Mouse (Mus musculus) gastrocnemius, adult 2 months (tissue): ENCODE measurements at regions not wholly inside any gene's neighbourhood (a gene's known extent, or its start where the extent isn't known, plus 50 kb on each side); places are given as distances from the start of the nearest gene placed in this dataset.
A peak's percentile ranks its signal among the peaks of the same experiment; 100 is the strongest.

Experiments
- DNase-seq: peaks from one replicate; pipeline ENCODE4 v3.0.0; 2022
- H3K27ac ChIP-seq: fragments of 200-600 bp; 2 replicates; pipeline ENCODE4 v1.8.1; 2022; ENCODE audit warnings: mild to moderate bottlenecking
- H3K4me3 ChIP-seq: fragments of 200-600 bp; 2 replicates; pipeline ENCODE4 v1.8.1; 2022; ENCODE audit warnings: mild to moderate bottlenecking, moderate library complexity
- CTCF ChIP-seq: fragments of 200-600 bp; IDR thresholded peaks from 2 replicates; pipeline ENCODE4 v1.8.1; 2022; ENCODE audit warnings: antibody characterized with exemption, mild to moderate bottlenecking, moderate library complexity
- intact Hi-C: fragments of 180-260 bp; cut with DNase I; formaldehyde crosslinking; loops from one replicate; pipeline ENCODE4 v1.15.1; 2025

DNA sequence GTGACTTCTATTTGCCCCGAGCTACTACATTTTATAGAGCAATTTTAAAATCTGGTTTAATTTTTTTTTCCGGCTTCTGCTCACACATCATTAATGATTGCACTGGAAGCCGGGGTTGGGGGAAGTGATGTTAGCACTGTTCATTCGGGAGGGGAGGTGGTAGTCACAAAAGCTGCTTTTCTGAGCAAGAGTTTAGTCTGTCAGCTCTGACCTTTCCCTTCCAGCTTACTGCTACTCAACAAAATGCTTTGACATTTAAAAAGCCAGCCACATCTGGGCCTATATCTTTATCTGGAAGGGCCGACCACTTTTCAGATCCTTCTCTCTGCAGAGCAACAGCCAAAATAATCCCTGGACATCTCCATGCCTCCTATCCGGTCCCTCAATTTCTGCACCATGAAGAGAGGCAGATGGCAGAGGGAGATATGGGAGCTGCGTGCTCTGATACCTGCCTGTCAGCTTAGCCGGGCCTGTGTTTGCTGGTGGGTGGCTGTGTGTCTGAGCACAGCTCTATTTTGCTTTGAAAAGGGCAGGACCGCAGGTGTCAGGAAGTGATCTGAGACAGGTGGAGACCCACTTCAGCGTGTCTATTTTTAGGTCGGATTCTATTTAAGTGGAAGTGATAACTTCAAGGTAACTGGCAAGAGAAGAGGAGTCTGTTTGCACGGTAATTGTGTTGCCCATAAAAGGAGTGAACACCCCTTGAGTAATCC lies 63.1 kb downstream of the Kcnf1 start:
- DNase-seq: no peak
- TF ChIP-seq CTCF: no peak

DNA sequence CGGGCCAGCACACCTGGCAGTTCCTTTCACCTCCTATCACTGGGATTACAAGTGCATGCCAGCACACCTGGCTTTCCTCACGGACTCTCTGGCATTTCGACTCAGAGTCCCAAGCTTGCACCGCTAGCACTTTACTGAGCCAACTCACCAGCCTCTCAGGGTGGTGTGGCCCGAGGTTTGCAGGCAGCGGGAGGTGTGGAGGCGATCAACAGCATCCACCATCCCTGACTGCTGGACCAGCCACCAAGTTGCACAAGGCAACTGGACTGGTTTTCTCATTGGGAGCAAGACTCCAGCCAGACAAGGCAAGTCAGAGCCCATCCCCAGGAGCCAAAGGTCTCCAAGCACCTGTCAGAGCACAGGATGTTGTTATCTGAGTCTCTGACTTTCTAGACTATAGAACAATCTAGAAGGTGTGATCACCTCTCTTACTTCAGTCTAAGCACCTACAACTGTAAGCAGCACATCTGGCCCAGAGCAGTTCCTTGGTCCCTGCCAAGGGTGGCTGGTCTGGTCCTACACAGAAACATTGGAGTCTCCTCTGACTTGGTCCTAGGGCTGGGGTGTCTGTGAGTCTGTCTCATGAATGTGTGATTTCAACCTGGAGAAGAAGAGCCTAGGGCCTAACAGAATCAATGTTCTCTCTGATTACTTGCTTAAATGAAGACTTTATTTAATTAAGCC lies 63.8 kb downstream of the Kcnf1 start:
- H3K4me3 ChIP-seq: no peak overlapping the region
- no peak for TF ChIP-seq CTCF
- intact Hi-C loops: no loop called here
- no peak overlapping the region for H3K27ac ChIP-seq
- DNase-seq: no peak

More for the DNA sequence above, 63.1 kb downstream of the Kcnf1 start:
- intact Hi-C loops: no loop called here
- Histone ChIP-seq H3K4me3 (no peak overlapping the region), H3K27ac (no peak overlapping the region)

DNA sequence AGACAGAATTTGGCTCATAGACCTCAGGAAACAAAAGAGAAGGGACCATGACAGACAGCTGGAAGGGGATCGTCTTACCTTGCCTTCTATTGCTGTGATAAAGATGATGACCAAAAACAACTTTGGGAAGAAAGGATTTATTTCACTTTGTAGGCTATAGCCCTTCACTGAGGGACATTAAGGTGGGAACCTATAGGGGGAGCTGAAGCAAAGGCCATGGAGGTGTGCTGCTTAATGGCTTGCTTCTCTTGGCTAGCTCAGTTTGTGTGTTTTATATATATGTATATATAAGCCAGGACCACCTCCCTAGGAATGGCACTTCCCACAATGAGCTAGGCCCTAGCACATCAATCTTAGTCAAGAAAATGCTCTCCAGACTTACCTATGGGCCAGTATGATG lies 70.5 kb downstream of the Kcnf1 start:
- H3K27ac ChIP-seq: no peak overlapping the region
- DNase-seq: no peak
- intact Hi-C loops: no loop called here
- H3K4me3 ChIP-seq: no peak overlapping the region
- TF ChIP-seq CTCF: peak; percentile 25; the same call in 1 of the 2 replicates

DNA sequence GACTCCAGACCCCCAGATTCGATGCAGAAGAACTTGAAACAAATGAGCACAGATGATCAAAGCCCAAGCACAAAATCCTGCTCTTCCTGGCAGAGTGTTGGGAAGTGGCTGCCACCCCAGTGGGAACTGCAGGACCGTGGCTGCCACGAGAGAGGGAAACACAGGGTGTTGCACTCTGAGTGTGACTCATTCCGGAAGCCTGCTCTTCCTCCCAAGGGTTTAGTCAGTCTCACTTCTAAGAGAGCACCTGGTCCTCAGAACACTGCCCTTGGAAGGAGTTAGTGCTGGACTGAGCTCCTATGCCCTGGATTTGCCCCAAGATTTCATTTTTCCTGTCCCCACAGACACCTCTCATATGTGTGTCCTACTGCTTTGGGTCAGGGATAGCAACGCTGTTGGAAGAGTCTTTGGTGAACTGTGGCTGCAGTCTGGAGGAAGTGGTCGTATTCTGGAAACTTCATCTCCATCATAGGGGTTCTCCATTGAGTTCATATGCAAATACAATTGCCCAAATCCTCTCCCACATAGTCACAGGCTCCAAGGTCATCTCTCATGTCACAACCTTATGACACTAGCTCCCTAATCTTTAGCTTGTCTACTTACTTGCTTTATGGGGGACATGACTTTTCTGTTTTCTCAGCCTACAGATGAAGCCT lies 71.5 kb downstream of the Kcnf1 start:
- Histone ChIP-seq H3K4me3 (no peak overlapping the region), H3K27ac (no peak overlapping the region)
- intact Hi-C loops: no loop called here
- TF ChIP-seq CTCF: no peak
- no peak for DNase-seq

DNA sequence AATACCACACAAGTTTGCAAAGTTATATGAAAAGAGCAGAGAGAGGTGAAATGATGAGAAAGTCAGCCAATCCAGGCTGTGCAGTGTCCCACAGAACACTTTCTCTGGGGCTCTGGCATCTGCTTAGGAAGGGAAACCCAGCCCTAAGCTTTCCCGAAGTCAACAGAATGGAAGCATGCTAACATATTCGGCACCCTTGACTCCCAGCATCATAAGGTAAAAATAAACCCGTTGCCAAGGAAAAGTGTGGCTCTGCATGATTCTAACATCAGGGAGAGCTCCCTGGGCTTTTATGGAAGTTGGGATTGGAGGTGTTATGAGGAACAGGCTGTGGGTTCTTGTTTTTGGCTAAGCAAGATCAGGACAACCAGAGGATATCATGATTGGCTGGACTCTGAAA lies 74.8 kb downstream of the Kcnf1 start:
- intact Hi-C loops: no loop called here
- H3K27ac ChIP-seq: no peak overlapping the region
- no peak for DNase-seq
- H3K4me3 ChIP-seq: no peak overlapping the region
- no peak for TF ChIP-seq CTCF

DNA sequence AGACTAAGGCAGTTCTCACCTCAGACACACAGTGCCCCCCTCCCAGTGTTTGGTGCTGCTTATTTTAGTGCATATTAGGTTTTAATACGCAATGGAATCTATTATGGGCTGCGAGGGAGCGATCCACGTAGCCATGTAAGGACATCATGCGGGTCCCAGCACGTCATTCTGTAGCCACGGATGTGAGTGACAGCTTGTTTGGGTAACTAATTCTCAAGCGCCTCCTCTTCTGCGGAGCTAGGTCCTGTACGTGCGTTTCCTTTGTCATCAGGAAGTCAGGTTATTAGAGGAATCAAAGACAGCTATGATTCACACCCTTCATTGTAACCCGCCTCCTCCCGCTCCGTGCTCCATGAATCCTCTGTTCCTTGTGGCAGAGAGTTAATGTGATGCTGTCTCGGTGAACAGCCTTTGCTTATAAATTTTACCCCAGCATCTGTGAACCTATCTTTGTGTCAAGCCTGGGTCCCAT lies 78.9 kb downstream of the Kcnf1 start:
- intact Hi-C loops: no loop called here
- DNase-seq: no peak
- TF ChIP-seq CTCF: no peak
- no peak overlapping the region for H3K27ac ChIP-seq
- no peak overlapping the region for H3K4me3 ChIP-seq

DNA sequence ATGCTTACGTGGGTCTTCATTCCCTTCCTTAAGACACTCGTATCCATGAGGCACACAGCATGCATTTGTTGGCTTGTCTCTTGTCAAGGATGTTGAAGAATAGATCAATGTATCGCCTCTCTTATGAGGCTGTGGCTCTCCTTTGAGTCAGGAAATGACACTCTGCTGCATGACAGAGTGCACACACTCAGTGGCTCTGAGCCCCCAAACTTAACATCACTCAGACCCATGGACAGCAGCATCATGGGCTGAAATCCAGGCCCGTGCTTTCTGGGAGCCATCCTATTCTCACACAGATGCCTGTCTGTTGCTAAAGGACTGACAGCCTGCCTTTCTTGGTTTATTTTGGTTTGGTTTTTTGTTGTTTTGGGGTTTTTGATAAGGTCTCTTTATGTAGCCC lies 81.9 kb downstream of the Kcnf1 start:
- Histone ChIP-seq H3K27ac (no peak overlapping the region), H3K4me3 (no peak overlapping the region)
- DNase-seq: no peak
- intact Hi-C loops: no loop called here
- TF ChIP-seq CTCF: no peak

DNA sequence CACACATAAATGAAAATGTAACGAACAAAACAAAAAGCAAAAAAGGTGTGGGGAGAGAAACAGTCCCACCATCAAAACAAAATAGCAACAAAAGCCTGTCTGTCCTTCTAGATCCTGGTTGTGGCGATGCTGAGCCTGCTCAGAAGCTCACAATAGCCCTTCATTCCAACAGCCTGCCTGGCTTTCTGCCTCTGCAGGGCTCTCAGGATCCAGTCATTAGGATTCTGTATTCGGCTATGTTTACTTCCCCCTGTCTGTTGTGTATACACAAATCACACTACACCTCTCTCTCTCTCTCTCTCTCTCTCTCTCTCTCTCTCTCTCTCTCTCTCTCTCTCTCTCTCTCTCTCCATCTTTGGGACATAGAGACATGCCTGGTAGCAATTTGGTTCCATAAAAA lies 82.2 kb upstream of the 2410004P03Rik start:
- Histone ChIP-seq H3K4me3 (no peak overlapping the region), H3K27ac (no peak overlapping the region)
- intact Hi-C loops: no loop called here
- no peak for DNase-seq
- no peak for TF ChIP-seq CTCF

DNA sequence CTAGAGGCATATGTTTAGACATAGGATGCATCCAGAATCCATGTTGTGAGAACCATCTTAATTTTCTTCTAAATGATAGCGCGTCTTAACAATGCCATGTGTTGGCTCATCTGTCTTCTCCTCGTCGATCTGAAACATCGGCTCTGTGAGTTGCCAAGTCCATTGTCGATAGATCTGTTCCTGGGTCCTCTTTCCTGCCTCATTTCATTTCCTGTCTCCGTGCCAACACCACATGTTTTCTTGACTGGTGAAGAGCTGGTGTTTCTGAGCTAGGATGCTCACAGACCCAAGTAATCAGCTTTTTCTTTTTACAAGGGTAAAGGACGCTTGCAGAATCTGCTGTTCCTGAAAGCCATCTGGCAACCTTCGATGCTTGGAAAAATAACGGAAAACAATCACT lies 79.5 kb upstream of the 2410004P03Rik start:
- Histone ChIP-seq H3K4me3 (no peak overlapping the region), H3K27ac (no peak overlapping the region)
- intact Hi-C loops: no loop called here
- no peak for DNase-seq
- no peak for TF ChIP-seq CTCF

DNA sequence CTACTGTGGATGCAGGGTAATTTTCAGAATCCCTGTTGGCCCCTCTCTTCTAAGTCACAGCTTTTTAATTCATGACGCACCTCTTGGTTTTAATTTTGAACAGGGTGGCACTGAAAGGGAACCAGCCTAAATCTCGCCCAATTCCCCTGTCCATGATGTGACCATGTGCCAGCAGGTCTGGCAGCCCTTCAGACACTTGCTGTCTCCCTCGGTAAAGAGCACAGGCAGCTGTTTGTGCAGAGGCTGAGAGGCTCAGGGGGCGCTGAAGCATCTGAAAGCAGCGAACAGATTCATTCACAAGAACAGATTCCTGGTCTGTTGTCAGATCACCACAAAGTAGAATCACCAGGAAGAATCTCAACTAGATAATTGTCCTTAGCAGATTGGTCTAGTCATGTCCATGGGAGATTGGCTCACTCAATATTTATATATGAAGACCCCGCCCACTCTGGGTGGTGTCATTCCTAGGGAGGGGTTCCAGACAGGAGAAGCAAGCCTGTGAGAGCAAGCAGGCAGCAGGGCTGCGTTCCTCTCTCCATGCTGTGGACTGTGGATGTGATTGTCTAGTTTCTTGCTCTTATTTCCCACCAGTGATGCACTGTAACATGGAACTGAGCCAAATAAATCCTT lies 78.3 kb upstream of the 2410004P03Rik start:
- H3K27ac ChIP-seq: no peak overlapping the region; the same call in 1 of the 2 replicates
- H3K4me3 ChIP-seq: no peak overlapping the region
- intact Hi-C loops: no loop called here
- peak; percentile 69 for DNase-seq
- TF ChIP-seq CTCF: no peak

DNA sequence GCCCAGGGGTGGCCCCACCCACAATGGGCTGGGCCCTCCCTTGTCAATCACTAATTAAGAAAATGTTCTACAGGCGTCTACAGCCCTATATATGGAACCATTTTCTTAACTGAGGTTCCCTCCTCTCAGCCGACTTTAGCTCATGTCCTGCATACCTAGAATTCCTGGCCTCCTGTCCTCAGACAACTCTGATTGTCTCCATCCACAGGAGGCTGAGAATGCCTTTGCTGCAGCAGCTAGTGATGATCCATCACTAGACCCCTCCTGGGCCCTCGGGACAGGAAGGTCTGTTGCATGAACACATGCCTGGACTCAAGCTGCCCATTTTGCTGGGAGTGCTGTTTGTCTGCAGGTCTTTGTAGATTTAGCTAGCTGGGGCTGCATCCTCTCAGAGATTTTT lies 75.9 kb upstream of the 2410004P03Rik start:
- intact Hi-C loops: no loop called here
- Histone ChIP-seq H3K27ac (no peak overlapping the region), H3K4me3 (no peak overlapping the region)
- TF ChIP-seq CTCF: no peak
- DNase-seq: no peak

DNA sequence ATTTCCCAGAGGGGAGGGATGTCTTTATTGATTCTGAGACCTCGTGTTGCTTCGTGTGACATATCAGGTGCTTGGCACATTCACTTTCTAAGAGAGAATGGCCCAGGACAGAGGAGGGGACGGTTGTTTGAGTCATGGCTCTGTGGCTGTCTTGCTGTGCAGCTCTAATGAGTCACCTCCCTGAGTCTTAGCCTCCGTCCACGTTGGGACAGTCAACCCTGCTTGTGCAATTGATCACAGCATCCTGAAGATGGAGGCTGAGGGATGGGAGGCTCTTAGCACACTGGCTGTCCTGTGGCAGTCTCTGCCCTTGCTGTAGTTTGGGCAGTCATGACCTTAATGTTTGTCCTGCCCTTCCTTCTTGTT lies 73.7 kb upstream of the 2410004P03Rik start:
- DNase-seq: no peak
- intact Hi-C loops: no loop called here
- TF ChIP-seq CTCF: no peak
- no peak overlapping the region for H3K4me3 ChIP-seq
- no peak overlapping the region for H3K27ac ChIP-seq

DNA sequence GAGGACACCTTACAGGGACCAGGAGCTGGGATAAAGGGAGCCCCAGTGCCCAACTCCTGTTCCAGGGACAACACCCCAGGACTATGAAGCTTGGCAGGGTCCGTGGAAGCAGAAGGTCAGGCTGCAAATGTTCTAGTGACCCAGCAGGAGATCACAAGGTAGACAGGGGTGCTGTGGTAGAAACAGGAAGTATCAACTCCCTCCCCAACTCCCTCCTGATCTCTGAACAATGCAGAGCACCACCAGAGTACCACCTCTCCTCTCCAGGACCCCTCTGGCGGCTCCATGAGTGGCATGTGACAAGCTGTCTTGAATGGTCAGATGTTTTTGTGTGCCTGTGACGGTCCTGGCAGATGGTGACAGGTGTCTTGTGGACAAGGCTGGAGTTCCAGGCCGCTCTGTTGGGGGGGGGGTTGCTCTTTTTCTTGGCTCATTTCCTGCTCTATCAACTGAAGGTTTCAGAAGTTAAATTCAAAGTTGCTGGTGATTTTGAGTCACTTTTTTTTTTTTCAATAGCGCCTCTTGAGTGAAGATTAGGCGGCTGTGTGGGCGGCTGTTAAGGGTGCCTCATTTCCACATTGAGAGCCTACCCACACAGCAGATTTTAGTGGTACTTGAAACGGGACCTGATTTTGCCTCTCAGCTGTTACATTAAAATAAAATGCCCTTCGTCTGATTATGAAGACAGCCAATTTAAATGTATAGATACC lies 73.1 kb upstream of the 2410004P03Rik start:
- no peak for DNase-seq
- Histone ChIP-seq H3K27ac (no peak overlapping the region), H3K4me3 (no peak overlapping the region)
- intact Hi-C loops: no loop called here
- no peak for TF ChIP-seq CTCF
